Comparison of ENCODE assay signal across 16 mouse cellular contexts in genomic region chr8:83689264-83689663, GRCm38 (mm10).
"Had no signal": no experiment of that assay in that cellular context is flagged by ENCODE, and none has a peak within 500 bp of the region (broad histone marks: within the 10 kb centered on the region; RNA-seq: fewer than 3 reads in every experiment).

No protein-coding gene starts in this region.

- ATAC-seq: lung, postnatal 0 days; midbrain, embryonic 13.5 days; midbrain, embryonic 15.5 days had no signal

- H3K9ac ChIP-seq: lung, embryonic 15.5 days; midbrain, embryonic 13.5 days; midbrain, embryonic 15.5 days; neural tube, embryonic 12.5 days; stomach, embryonic 15.5 days had no signal

- H3K27ac ChIP-seq: lung, embryonic 15.5 days; macrophage; midbrain, embryonic 13.5 days; midbrain, embryonic 15.5 days; neural tube, embryonic 12.5 days; stomach, embryonic 15.5 days; stomach, postnatal 0 days had no signal

- H3K27me3 ChIP-seq: lung, embryonic 15.5 days; megakaryocyte, embryonic 14.5 days; midbrain, embryonic 13.5 days; midbrain, embryonic 15.5 days; neural tube, embryonic 12.5 days; stomach, embryonic 15.5 days had no signal

- H3K4me1 ChIP-seq: midbrain, embryonic 13.5 days; midbrain, embryonic 15.5 days; neural tube, embryonic 12.5 days had no signal

- H3K9me3 ChIP-seq: lung, embryonic 15.5 days; megakaryocyte, embryonic 14.5 days; midbrain, embryonic 13.5 days; midbrain, embryonic 15.5 days; neural tube, embryonic 12.5 days; stomach, embryonic 15.5 days had no signal

- DNase-seq: lung, adult 2 months; lung, postnatal 14 days; lung, postnatal 36 days; right cerebral cortex, postnatal 14 days; thymus, adult 2 months; thymus, postnatal 36 days had no signal

- H3K4me3 ChIP-seq: lung, embryonic 15.5 days; megakaryocyte, embryonic 14.5 days; midbrain, embryonic 13.5 days; midbrain, embryonic 15.5 days; neural tube, embryonic 12.5 days; stomach, embryonic 15.5 days had no signal

- H3K4me2 ChIP-seq: lung, embryonic 15.5 days; midbrain, embryonic 11.5 days; midbrain, embryonic 13.5 days; midbrain, embryonic 15.5 days; neural tube, embryonic 12.5 days; stomach, embryonic 15.5 days had no signal
